In genomic region chr12:100397432-100398146, GRCm38 (mm10) we compare ENCODE assay signal across 18 mouse cellular contexts.
DNase-seq lines count a peak whose midpoint lies in the region; ATAC-seq and TF ChIP-seq lines count a peak whose summit lies in the region.
"Had no signal": no experiment of that assay in that cellular context is flagged by ENCODE, and none has a peak within 500 bp of the region (broad histone marks: within the 10 kb centered on the region; RNA-seq: fewer than 3 reads in every experiment).

No protein-coding gene starts in this region.

- peaks cover 18% of the 10 kb centered on the region for H3K4me1 ChIP-seq in midbrain, embryonic 13.5 days (replicated peaks)
- H3K4me1 ChIP-seq in midbrain, embryonic 11.5 days (ENCODE audit: control insufficient read depth, insufficient read depth, low read length), result no peaks in the 10 kb centered on the region
- peaks cover 18% of the 10 kb centered on the region for H3K4me1 ChIP-seq in limb, embryonic 13.5 days
- H3K4me1 ChIP-seq in neural tube, embryonic 15.5 days, result peaks cover 17% of the 10 kb centered on the region
- H3K4me1 ChIP-seq: heart, embryonic 13.5 days had no signal

- DNase-seq in gastrocnemius, adult 2 months, result no peak
- no peak for DNase-seq in gastrocnemius, postnatal 14 days
- no peak for DNase-seq in midbrain, embryonic 11.5 days (ENCODE audit: low spot score, missing footprints)
- DNase-seq in liver, result no peak
- DNase-seq in cerebellum, adult 9-11 months, result no peak
- DNase-seq: adrenal gland, postnatal 25 days; cerebellum, postnatal 25 days; gastrocnemius, postnatal 10 days; heart, postnatal 4 days; kidney, adult 2 months; kidney, postnatal 25 days; lung, postnatal 14 days; thymus, postnatal 36 days had no signal

- intact Hi-C loops in gastrocnemius, adult 2 months (cut with DNase I), result no loop called here
- intact Hi-C loops in gastrocnemius, postnatal 14 days (cut with DNase I; ENCODE audit: low total_unique reads), result no loop called here

- H3K4me2 ChIP-seq in midbrain, embryonic 13.5 days (replicated peaks), result no peak overlapping the region
- H3K4me2 ChIP-seq in midbrain, embryonic 11.5 days, result no peak overlapping the region
- no peak overlapping the region for H3K4me2 ChIP-seq in limb, embryonic 13.5 days (replicated peaks)
- H3K4me2 ChIP-seq in neural tube, embryonic 15.5 days, result no peak overlapping the region
- H3K4me2 ChIP-seq: heart, embryonic 13.5 days; liver, embryonic 15.5 days had no signal

- no peak overlapping the region for H3K4me3 ChIP-seq in gastrocnemius, adult 2 months
- no peak overlapping the region for H3K4me3 ChIP-seq in midbrain, embryonic 13.5 days (replicated peaks)
- H3K4me3 ChIP-seq in midbrain, embryonic 11.5 days (ENCODE audit: low read depth, low read length), result no peak overlapping the region
- H3K4me3 ChIP-seq in limb, embryonic 13.5 days, result no peak overlapping the region
- H3K4me3 ChIP-seq in neural tube, embryonic 15.5 days (replicated peaks), result no peak overlapping the region
- H3K4me3 ChIP-seq: heart, embryonic 13.5 days; liver, embryonic 15.5 days had no signal

- no peaks in the 10 kb centered on the region for H3K9me3 ChIP-seq in midbrain, embryonic 13.5 days
- H3K9me3 ChIP-seq in midbrain, embryonic 11.5 days (ENCODE audit: control insufficient read depth, low read length), result no peaks in the 10 kb centered on the region
- H3K9me3 ChIP-seq in limb, embryonic 13.5 days, result no peaks in the 10 kb centered on the region
- H3K9me3 ChIP-seq in neural tube, embryonic 15.5 days (replicated peaks), result no peaks in the 10 kb centered on the region
- H3K9me3 ChIP-seq: heart, embryonic 13.5 days; liver, embryonic 15.5 days had no signal

- peak; percentile 72 for ATAC-seq in midbrain, embryonic 13.5 days
- no peak for ATAC-seq in midbrain, embryonic 11.5 days (ENCODE audit: low FRiP score)
- no peak for ATAC-seq in limb, embryonic 13.5 days (ENCODE audit: low FRiP score, low read depth)
- ATAC-seq in neural tube, embryonic 15.5 days (ENCODE audit: low FRiP score), result no peak

- no peak for TF ChIP-seq CTCF in gastrocnemius, adult 2 months (IDR thresholded peaks at IDR 0.05)

- peaks cover 33% of the 10 kb centered on the region for H3K36me3 ChIP-seq in midbrain, embryonic 13.5 days
- H3K36me3 ChIP-seq in midbrain, embryonic 11.5 days (ENCODE audit: control insufficient read depth, insufficient read depth, low read length), result no peaks in the 10 kb centered on the region
- peaks cover 49% of the 10 kb centered on the region for H3K36me3 ChIP-seq in limb, embryonic 13.5 days
- peaks cover 27% of the 10 kb centered on the region for H3K36me3 ChIP-seq in neural tube, embryonic 15.5 days
- H3K36me3 ChIP-seq: liver, embryonic 15.5 days had no signal

- H3K9ac ChIP-seq in midbrain, embryonic 13.5 days (replicated peaks), result no peak overlapping the region
- H3K9ac ChIP-seq in midbrain, embryonic 11.5 days (ENCODE audit: low read length), result no peak overlapping the region
- H3K9ac ChIP-seq in limb, embryonic 13.5 days, result no peak overlapping the region
- no peak overlapping the region for H3K9ac ChIP-seq in neural tube, embryonic 15.5 days (replicated peaks)
- H3K9ac ChIP-seq: heart, embryonic 13.5 days; liver, embryonic 15.5 days had no signal

- H3K27me3 ChIP-seq in midbrain, embryonic 13.5 days, result no peaks in the 10 kb centered on the region
- H3K27me3 ChIP-seq in midbrain, embryonic 11.5 days (ENCODE audit: control insufficient read depth, insufficient read depth, low read length), result no peaks in the 10 kb centered on the region
- H3K27me3 ChIP-seq in limb, embryonic 13.5 days, result no peaks in the 10 kb centered on the region
- no peaks in the 10 kb centered on the region for H3K27me3 ChIP-seq in neural tube, embryonic 15.5 days (replicated peaks)
- H3K27me3 ChIP-seq: heart, embryonic 13.5 days; liver, embryonic 15.5 days had no signal

- peak overlapping the region; percentile 74 for H3K27ac ChIP-seq in gastrocnemius, adult 2 months
- peak overlapping the region; percentile 79 for H3K27ac ChIP-seq in midbrain, embryonic 13.5 days
- H3K27ac ChIP-seq in midbrain, embryonic 11.5 days (ENCODE audit: low read depth, low read length), result no peak overlapping the region
- H3K27ac ChIP-seq in limb, embryonic 13.5 days, result peak overlapping the region; percentile 10; the same call in 1 of the 2 replicates
- peak overlapping the region; percentile 54; the same call in 1 of the 2 replicates for H3K27ac ChIP-seq in neural tube, embryonic 15.5 days (replicated peaks)
- H3K27ac ChIP-seq: heart, embryonic 13.5 days; liver, embryonic 15.5 days had no signal

- WGBS in midbrain, embryonic 13.5 days, result 74% methylated on average over 15 of the region's 15 CpGs
- WGBS in midbrain, embryonic 11.5 days, result 88% methylated on average over 15 of the region's 15 CpGs
- 88% methylated on average over 15 of the region's 15 CpGs for WGBS in limb, embryonic 13.5 days
- 53% methylated on average over 15 of the region's 15 CpGs for WGBS in neural tube, embryonic 15.5 days
